Mouse (Mus musculus): Measurements from ENCODE around the gene Sox9. TPM values are rescaled to one million over a fixed set of nuclear protein-coding genes. Genes with fewer than 3 reads are reported as not detected.

The Sox9 gene
- 54.7 and 66.4 TPM in 2 replicates for polyA plus RNA-seq (2015; fragmentation: Nextera tagmentation; extraction: Ambion mirVana)

DNA sequence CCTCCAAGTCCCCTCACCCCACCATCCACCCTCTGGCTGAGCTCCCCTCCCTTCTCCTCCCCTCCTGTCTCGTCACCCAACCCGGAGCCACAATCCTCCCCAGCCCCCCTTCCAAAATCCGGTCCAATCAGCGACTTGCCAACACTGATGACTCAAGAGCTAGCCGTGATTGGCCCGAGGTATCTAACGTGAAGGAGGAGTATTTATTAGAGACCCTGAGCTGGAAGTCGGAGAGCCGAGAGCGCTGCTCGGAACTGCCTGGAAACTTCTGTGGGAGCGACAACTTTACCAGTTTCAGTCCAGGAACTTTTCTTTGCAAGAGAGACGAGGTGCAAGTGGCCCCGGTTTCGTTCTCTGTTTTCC is at the start of gene Sox9:
TSS of gene Sox9 (plus strand) at position 231 of the 363 bp plus-strand sequence.
- H3K36me3 ChIP-seq = no peaks in the 10 kb centered on the region
- WGBS = 0% methylated on average over 14 of the region's 15 CpGs

DNA sequence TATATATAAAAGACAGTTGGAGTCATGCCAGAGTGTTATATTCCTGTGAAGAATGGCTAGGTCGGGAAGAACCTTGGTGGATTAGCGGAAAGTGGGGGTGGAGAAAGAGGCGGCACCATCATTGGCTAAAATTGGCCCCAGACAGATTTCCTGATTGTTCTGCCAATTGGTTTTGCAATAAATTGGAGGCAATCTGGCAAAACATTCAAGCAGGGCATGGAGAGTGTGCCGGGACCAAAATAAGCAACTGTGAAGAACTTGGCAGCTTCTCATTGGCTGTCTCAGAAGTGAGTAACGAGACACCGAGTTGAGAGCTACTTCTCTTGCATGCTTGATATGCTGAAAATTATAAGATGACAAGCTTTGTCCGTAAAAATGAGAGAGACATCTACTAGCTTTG is 49.6 kb upstream of the Sox9 start:
- no peak overlapping the region for H3K4me3 ChIP-seq
- H3K4me2 ChIP-seq = no peak overlapping the region
- no peak overlapping the region for H3K9ac ChIP-seq
- H3K4me1 ChIP-seq (replicated peaks) = no peaks in the 10 kb centered on the region
- 86% methylated on average over 7 of the region's 7 CpGs for WGBS
- no peaks in the 10 kb centered on the region for H3K36me3 ChIP-seq
- H3K27ac ChIP-seq = no peak overlapping the region
- ATAC-seq (ENCODE audit: low FRiP score) = no peak
- no peaks in the 10 kb centered on the region for H3K27me3 ChIP-seq
- H3K9me3 ChIP-seq = no peaks in the 10 kb centered on the region

More for the DNA sequence above, at the start of gene Sox9:
- peak; percentile 82 for ATAC-seq (ENCODE audit: low FRiP score)
- Histone ChIP-seq H3K9ac (peak within 1 kb of the TSS; percentile 84), H3K4me3 (peak within 1 kb of the TSS; percentile 70), H3K9me3 (no peaks in the 10 kb centered on the region), H3K27ac (peak within 1 kb of the TSS; percentile 90), H3K4me2 (peak within 1 kb of the TSS; percentile 94), H3K27me3 (peaks cover 33% of the 10 kb centered on the region), H3K4me1 (replicated peaks) (peaks cover 64% of the 10 kb centered on the region)

DNA sequence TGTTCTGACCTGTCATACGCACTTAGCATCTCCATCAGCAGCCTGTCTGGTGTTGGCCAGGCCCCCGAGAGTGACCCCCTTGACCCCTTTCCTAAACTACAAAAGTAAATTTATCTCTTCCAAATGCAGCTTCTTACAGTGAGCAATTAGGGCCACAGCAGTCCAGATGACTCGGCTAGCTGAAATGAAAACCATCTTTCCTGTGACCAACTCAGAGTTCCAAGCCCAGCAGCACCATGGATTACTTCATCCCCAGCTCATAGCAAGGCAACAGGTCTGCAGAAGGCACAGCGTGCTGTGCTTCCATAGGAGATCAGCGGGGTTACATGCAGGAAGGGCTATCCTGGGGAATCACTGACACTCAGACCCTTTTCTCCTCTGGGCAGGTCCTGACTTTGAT is 45.0 kb upstream of the Sox9 start:
- Histone ChIP-seq H3K9me3 (no peaks in the 10 kb centered on the region), H3K4me3 (no peak overlapping the region), H3K27ac (no peak overlapping the region), H3K4me1 (replicated peaks) (no peaks in the 10 kb centered on the region), H3K9ac (no peak overlapping the region), H3K36me3 (no peaks in the 10 kb centered on the region), H3K4me2 (no peak overlapping the region), H3K27me3 (no peaks in the 10 kb centered on the region)
- no peak for ATAC-seq (ENCODE audit: low FRiP score)
- WGBS = 79% methylated on average over 5 of the region's 5 CpGs

DNA sequence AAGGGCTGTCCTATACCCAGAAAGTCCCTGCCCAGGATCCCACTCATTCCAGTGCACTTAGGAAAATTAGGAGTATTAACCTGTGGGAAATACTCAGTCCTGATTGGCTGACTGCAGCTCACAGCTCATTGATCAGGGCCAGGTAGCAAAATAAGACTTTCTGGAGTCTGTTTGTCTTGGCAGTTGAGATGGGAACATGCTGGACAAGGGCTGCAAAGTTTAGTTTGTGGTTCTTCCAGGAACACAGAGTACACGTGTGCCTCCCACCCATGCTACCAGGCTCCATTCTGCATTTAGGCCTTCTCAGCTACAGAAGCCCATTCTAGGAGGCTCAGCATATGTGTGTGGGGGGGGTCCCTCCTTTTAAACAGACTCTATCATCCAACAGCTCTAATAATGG is 42.3 kb upstream of the Sox9 start:
- no peaks in the 10 kb centered on the region for H3K9me3 ChIP-seq
- H3K4me2 ChIP-seq = no peak overlapping the region
- 90% methylated on average over 1 of the region's 1 CpGs for WGBS
- H3K27ac ChIP-seq = no peak overlapping the region
- H3K27me3 ChIP-seq = no peaks in the 10 kb centered on the region
- ATAC-seq (ENCODE audit: low FRiP score) = no peak
- H3K4me3 ChIP-seq = no peak overlapping the region
- H3K4me1 ChIP-seq (replicated peaks) = no peaks in the 10 kb centered on the region
- H3K36me3 ChIP-seq = no peaks in the 10 kb centered on the region
- no peak overlapping the region for H3K9ac ChIP-seq

DNA sequence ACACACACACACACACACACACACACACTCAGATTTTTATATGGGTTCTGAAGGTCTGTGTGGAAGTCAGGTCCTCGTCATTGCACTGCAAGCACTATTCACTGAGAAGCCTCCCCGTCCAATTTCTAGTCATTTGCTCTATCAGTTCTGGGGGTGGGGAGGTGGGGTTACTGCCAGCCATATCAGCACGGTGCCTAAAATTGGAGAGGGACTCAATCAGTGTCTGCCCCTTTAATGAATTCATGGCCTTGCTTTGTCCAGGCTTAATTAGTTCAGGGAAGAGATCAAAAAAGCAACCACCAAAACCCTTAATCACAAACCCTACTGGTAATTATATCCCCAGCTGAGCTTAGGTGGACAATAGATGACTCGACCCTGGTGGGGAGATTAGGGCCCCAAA is 25.5 kb upstream of the Sox9 start:
- ATAC-seq (ENCODE audit: low FRiP score) = no peak
- Histone ChIP-seq H3K9me3 (no peaks in the 10 kb centered on the region), H3K27me3 (no peaks in the 10 kb centered on the region), H3K4me2 (no peak overlapping the region), H3K4me3 (no peak overlapping the region), H3K9ac (no peak overlapping the region), H3K4me1 (replicated peaks) (no peaks in the 10 kb centered on the region), H3K36me3 (no peaks in the 10 kb centered on the region), H3K27ac (no peak overlapping the region)
- WGBS = 22% methylated on average over 4 of the region's 4 CpGs

DNA sequence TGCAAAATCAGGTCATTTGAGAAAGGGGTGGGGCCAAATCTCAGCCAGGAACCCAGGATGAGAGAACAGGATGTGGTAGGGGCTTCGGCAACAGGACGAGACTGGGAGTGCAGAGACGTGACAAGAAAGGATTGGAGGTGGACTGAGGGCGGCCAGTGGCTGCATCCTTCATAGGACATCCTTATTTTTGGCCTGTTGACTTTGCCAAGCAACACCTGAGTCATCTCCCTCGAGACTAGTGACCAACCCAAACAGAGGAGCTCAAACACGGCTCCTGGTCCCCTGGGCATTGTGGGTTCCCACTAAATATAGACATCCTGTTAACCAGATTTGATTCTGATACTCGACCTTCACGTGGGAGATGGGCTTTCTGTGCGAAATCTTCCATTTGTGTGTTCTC is 24.0 kb upstream of the Sox9 start:
- Histone ChIP-seq H3K27ac (no peak overlapping the region), H3K4me2 (no peak overlapping the region), H3K4me1 (replicated peaks) (no peaks in the 10 kb centered on the region), H3K4me3 (no peak overlapping the region), H3K9me3 (no peaks in the 10 kb centered on the region), H3K27me3 (no peaks in the 10 kb centered on the region), H3K9ac (no peak overlapping the region), H3K36me3 (no peaks in the 10 kb centered on the region)
- 81% methylated on average over 9 of the region's 9 CpGs for WGBS
- no peak for ATAC-seq (ENCODE audit: low FRiP score)

DNA sequence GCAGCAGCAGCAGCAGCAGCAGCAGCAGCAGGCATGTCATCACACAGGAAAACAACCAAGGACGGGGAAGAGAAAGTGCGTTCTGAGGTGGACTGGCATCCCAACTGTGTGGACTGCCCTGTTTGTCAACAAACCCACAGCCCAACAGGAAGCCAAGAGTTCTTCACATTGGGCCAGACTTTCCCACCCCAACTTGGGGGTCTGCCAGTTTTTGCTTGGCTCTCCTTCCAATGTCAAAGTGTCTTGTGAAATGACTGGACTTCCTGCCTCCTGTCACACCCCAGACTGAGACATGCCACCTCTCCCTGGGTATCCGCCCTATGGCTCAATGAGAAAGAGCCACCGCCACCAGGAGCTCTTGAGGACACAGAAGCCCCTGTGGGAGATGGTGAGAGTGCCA is 15.1 kb upstream of the Sox9 start:
- Histone ChIP-seq H3K4me2 (no peak overlapping the region), H3K9ac (no peak overlapping the region), H3K4me3 (no peak overlapping the region), H3K27me3 (no peaks in the 10 kb centered on the region), H3K9me3 (no peaks in the 10 kb centered on the region), H3K4me1 (replicated peaks) (no peaks in the 10 kb centered on the region; the same call in 1 of the 2 replicates), H3K27ac (no peak overlapping the region), H3K36me3 (no peaks in the 10 kb centered on the region)
- no peak for ATAC-seq (ENCODE audit: low FRiP score)
- WGBS = 93% methylated on average over 4 of the region's 4 CpGs

DNA sequence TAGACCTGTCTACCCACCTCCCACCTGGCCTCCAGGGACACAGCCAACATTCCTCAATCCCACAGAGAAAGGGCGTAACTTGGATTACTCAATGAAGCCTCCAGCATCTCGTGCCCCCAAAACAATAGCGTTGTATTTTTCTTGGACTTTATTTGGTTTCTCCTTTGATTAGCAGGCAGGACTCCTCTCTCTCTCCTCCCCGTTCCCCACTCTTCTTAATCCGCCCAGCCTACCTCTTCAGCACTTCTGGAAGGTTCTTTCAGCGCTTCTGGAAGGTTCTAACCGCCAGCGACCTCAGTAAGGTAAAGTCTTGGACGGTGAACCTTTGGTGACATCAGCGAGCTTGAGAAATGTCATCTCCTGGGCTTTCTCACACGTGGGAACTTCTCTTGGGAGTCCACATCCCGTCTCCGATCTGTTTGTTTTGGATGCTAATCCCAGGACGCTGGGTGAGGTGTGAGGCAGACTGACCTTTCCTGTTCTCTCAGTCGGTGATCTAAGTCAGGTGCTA is 14.4 kb upstream of the Sox9 start:
- no peak overlapping the region for H3K27ac ChIP-seq
- H3K9me3 ChIP-seq = no peaks in the 10 kb centered on the region
- ATAC-seq (ENCODE audit: low FRiP score) = no peak
- no peak overlapping the region for H3K4me3 ChIP-seq
- H3K27me3 ChIP-seq = no peaks in the 10 kb centered on the region
- H3K36me3 ChIP-seq = no peaks in the 10 kb centered on the region
- H3K4me2 ChIP-seq = no peak overlapping the region
- WGBS = 89% methylated on average over 15 of the region's 15 CpGs
- H3K9ac ChIP-seq = no peak overlapping the region
- no peaks in the 10 kb centered on the region; the same call in 1 of the 2 replicates for H3K4me1 ChIP-seq (replicated peaks)

DNA sequence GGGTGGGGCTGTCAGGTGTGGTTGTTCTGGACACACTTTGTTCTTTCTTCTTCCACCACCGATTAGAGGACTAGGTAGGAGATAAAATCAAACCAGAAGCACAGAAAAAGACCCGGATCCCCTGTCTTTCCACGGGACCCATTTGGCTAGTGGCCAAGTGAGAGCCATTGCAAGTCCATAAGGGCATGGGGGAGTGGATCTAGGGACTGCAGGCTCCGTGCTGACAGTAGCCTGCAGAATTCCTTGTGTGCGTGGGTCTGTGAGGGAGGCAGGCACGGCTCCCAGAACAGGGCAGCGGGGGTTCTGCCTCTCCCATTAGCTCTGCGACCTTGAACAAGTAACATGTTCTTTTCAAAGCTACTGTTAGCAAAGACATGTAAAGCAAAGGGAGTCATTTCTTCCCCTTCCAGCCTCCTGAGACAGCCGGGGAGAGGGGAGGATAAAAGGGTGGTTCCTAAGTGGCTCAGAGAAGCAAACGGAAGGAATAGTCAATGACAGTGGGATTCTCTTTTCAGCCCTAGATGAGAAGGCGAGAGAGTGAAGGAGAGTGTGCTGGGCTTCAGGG is 9.2 kb upstream of the Sox9 start:
- Histone ChIP-seq H3K4me2 (no peak overlapping the region), H3K36me3 (no peaks in the 10 kb centered on the region), H3K4me3 (no peak overlapping the region), H3K9ac (no peak overlapping the region), H3K4me1 (replicated peaks) (peaks cover 10% of the 10 kb centered on the region), H3K27ac (no peak overlapping the region), H3K27me3 (peaks cover 28% of the 10 kb centered on the region), H3K9me3 (no peaks in the 10 kb centered on the region)
- WGBS = 38% methylated on average over 11 of the region's 11 CpGs
- ATAC-seq (ENCODE audit: low FRiP score) = no peak

DNA sequence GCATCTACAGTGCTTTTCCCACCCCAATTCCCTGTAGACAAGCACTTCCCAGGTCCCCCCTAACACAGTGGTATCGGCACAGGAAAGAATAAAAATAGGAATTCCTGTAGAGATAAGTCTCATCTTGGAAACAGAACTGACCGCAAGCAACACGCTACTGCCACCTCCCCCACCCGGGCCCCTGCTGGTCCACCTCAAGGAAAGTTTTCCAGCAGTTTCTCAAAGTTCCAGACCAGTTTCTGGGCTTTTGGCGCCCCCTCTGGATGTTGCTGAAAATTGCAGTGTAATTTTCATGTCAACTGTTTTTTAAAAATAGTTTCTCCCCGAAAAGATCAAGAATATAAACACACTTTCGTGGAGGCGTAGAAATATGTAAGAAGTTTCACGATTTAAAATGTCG is 2.3 kb upstream of the Sox9 start:
- no peak overlapping the region for H3K4me3 ChIP-seq
- H3K27ac ChIP-seq = no peak overlapping the region
- H3K4me1 ChIP-seq (replicated peaks) = peaks cover 53% of the 10 kb centered on the region
- no peak for ATAC-seq (ENCODE audit: low FRiP score)
- peaks cover 50% of the 10 kb centered on the region for H3K27me3 ChIP-seq
- 0 out of 2 replicates have a peak overlapping the region, but pooled peaks have one; percentile 94 for H3K4me2 ChIP-seq
- H3K36me3 ChIP-seq = no peaks in the 10 kb centered on the region
- no peaks in the 10 kb centered on the region for H3K9me3 ChIP-seq
- H3K9ac ChIP-seq = no peak overlapping the region
- WGBS = under 1% methylated on average over 10 of the region's 10 CpGs

DNA sequence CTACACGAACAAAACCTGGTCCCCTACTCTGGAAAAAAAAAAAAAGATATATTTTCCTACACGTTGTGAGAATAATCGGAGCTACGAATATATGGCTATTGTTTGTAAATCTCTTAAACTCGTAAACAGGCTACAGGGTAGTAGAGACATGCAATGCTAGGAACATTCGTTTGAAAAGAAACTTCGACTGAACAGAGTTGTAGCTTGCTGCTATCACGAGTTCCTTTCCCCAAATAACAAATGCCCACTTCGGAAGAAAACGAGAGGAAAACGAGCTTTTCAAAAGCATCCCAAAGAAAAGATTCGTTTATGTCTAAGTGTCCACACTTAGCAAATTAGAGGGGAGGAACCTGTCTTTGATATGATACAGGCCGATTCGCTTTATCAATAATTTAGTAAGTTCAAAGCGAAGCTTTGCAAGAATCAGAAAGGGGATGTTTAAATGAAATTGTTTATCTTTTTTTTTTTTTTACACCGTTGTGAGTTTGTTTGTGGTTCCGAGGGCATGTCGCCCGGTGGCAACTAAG is 1.6 kb upstream of the Sox9 start:
- H3K27ac ChIP-seq = no peak overlapping the region
- H3K4me2 ChIP-seq = peak overlapping the region; percentile 94
- no peak overlapping the region for H3K9ac ChIP-seq
- H3K27me3 ChIP-seq = peaks cover 47% of the 10 kb centered on the region
- peaks cover 58% of the 10 kb centered on the region for H3K4me1 ChIP-seq (replicated peaks)
- H3K4me3 ChIP-seq = peak overlapping the region; percentile 70
- 6% methylated on average over 19 of the region's 19 CpGs for WGBS
- no peaks in the 10 kb centered on the region for H3K9me3 ChIP-seq
- no peaks in the 10 kb centered on the region for H3K36me3 ChIP-seq
- ATAC-seq (ENCODE audit: low FRiP score) = no peak

DNA sequence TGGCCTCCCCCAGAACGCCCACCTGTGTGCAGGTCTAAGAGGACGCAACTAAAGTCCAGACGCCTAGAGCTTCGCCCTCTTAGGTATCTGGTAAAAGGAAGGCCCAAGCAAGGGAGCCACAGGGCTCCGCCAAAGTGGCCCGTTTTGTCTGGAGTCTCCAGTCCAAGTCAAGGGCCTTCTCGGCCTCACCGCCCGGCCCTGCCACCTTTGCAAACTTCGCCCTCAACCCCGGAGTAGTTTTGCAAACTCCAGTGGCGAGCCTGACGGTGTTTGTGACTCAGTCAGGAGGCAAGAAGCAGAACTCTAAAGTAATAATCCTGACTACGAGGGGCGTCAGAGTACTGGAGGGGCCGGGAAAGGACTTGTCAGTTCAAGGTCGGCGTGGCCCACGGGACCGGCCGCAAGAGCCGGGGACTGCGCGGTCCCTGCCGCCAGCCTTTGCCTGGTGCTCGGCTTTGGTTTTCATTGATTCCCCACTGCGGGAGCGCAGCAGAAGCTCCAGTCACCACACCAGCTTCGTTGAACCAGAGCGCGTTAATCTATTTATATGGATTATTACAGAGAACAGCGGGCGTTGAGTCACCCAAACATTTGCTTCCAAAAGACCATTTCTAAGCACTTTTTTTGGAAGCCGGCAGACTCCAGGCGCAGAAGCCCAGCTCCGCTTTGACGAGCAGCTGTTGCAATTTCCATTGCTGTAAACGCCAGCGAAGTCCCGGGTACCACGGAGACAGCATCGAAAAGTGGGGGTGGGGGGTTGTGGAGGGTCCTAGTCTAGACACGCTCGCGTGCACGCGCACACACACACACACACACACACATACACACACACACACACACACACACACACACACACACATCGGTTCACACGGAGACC is 751 bp upstream of the Sox9 start:
- peak overlapping the region; percentile 70 for H3K4me3 ChIP-seq
- H3K4me2 ChIP-seq = peak overlapping the region; percentile 94
- H3K27ac ChIP-seq = peak overlapping the region; percentile 80
- ATAC-seq (ENCODE audit: low FRiP score) = peak; percentile 41
- under 1% methylated on average over 49 of the region's 49 CpGs for WGBS
- peaks cover 60% of the 10 kb centered on the region for H3K4me1 ChIP-seq (replicated peaks)
- H3K36me3 ChIP-seq = no peaks in the 10 kb centered on the region
- no peaks in the 10 kb centered on the region for H3K9me3 ChIP-seq
- peak overlapping the region; percentile 63 for H3K9ac ChIP-seq
- peaks cover 40% of the 10 kb centered on the region for H3K27me3 ChIP-seq
